Mouse (Mus musculus) brain, adult 10 weeks (tissue): ENCODE results near the gene Gm21440. TPM values are rescaled to one million over a fixed set of nuclear protein-coding genes. Genes with fewer than 3 reads are reported as not detected.

Experiments
- polyA plus RNA-seq: library from polyadenylated mRNA; stranded (reverse); fragments of 350-450 nt; fragmentation: Illumina TruSeq; extraction: RNeasy Lipid Tissue Mini Kit (QIAGEN cat#74804); gene quantifications from one replicate; pipeline ENCODE4 v1.2.3, GENCODE M21; 2015; ENCODE audit warnings: low read depth, low replicate concordance

Gene Gm21440
- polyA plus RNA-seq: not detected

DNA sequence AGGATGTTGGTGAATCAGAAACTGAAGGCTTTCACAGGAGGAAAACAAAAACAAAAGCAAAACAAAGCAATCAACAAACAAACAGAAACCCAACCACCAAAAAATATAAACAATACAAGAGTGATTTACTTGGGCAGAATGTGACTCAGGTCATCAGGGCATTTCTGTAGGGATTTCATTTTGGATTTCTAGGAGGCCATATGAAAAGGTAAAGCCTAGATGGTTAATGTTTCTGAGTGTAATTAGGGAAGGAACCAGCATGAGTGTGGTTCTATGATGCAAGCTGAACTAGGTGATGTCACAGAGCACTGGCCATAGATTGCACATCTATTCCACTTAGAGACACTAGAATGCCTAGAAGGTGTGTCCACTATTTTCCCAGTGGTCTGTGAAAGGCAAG, at the start of gene Gm21440, which contains the start of gene Gm21454:
TSS of gene Gm21440 (plus strand) at position 301 of the 400 bp plus-strand sequence.
TSS of gene Gm21454 (plus strand) at position 352 of the 400 bp plus-strand sequence.

DNA sequence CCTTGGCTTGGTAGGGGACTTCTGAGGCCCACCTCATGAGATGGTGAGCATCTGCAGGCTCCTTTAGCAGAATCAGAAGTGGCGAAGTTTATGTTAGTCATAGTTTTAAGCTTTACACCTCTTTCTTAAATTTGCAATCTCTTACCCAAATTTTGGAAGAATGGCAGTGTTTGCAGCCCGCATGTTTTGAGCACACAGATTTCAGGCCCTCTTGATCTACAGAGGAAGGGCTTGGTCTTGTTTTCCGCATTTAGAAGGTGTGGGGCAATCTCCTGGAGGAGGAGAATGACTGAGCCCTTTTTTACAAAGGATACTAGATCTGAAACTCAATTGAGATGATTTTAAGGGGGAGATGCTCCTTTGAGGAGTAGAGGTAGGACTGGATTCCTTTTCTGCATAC, 28.4 kb upstream of the Gm21440 start, which contains the start of gene Gm21828:
TSS of gene Gm21828 (minus strand) at position 101 of the 400 bp plus-strand sequence.

Other genes with a start within 250 kb of the Gm21440 start
- gene Gm20807, start 209.5 kb upstream of the Gm21440 start, polyA plus RNA-seq: not detected
- gene Gm21891, start 118.9 kb upstream of the Gm21440 start, polyA plus RNA-seq: not detected
- not detected for gene Gm21425, start 90.4 kb upstream of the Gm21440 start, polyA plus RNA-seq
- not detected for gene Gm21828, start 28.5 kb upstream of the Gm21440 start, polyA plus RNA-seq
- gene Gm21454, start 51 bp downstream of the Gm21440 start, polyA plus RNA-seq: not detected
- not detected for gene Gm21725, start 96.7 kb downstream of the Gm21440 start, polyA plus RNA-seq
- not detected for gene Gm21866, start 213.2 kb downstream of the Gm21440 start, polyA plus RNA-seq
- not detected for gene Gm20773, start 241.6 kb downstream of the Gm21440 start, polyA plus RNA-seq